Mouse (Mus musculus) ovary, postnatal 10 days (tissue): Measurements from ENCODE around the gene Col9a3.
A peak's percentile ranks its signal among the peaks of the same experiment; 100 is the strongest.

Experiments
- DNase-seq: peaks from one replicate; pipeline ENCODE4 v3.0.0; 2022; ENCODE audit warnings: low spot score

Col9a3 gene

GRCm38 (mm10) chr2:180597490-180597889 lies at the start of gene Col9a3:
Gene Col9a3, plus strand, starts transcription at chr2:180597790.
- no peak for DNase-seq

DNA sequence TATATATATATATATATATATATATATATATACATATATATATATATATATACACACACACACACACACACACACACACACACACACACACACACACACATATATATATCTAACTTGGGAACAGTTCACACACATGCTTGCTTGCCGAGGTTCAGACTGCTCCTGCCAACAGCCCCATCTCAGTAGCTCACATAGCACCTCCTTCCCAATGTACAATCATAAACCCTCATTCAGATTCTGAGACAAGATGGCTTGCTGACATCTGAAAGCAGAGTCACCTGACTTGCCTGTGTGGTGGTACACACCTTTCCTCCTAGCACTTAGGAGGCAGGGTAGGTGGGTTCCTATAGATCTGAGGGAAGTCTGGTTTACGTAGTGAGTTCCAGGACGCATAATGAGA lies 45.2 kb upstream of the Col9a3 start:
- no peak for DNase-seq

GRCm38 (mm10) chr2:180555219-180555618 lies 42.4 kb upstream of the Col9a3 start:
- DNase-seq, result no peak

DNA sequence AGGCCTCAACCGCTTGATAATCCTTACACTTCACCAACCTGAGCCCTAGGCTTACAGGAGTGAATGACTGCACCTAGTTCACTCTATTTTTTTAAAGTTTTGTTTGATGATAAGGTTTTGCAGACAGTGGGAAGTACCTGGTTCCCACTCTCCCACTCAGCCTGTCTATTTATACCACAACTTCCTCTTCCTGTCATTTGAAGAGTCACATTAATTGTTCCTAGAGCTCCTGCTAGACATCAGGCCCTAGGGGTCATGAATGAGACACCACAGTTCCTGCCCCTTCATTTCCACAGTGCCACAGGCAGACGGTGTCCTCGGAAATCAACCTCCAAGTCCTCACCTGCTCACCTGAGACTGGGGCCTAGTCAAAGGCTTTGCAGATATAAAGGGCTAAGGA lies 41.1 kb upstream of the Col9a3 start:
- DNase-seq, result no peak

DNA sequence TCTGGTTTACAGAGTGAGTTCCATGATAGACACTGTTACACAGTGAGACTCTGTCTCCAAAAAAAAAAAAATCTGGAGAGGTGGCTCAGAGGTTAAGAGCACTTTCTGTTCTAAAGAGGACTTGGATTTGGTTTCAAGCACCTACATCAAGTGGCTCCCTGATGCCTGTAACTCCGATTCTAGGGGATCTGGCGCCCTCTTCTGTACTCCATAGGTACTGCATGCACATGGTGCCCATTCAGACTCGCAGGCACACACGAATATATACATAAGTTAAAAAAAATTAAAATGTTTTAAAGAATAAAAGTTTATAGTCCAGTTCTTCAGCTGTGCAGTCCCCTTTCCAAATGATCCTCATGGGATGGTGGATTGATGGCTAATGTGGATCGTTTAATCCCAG lies 37.3 kb upstream of the Col9a3 start:
- no peak for DNase-seq

- DNase-seq, result no peak
These were observed 35.4 kb upstream of the Col9a3 start for GRCm38 (mm10) chr2:180562146-180562545.

GRCm38 (mm10) chr2:180563296-180563695 lies 34.3 kb upstream of the Col9a3 start:
- DNase-seq, result no peak

DNA sequence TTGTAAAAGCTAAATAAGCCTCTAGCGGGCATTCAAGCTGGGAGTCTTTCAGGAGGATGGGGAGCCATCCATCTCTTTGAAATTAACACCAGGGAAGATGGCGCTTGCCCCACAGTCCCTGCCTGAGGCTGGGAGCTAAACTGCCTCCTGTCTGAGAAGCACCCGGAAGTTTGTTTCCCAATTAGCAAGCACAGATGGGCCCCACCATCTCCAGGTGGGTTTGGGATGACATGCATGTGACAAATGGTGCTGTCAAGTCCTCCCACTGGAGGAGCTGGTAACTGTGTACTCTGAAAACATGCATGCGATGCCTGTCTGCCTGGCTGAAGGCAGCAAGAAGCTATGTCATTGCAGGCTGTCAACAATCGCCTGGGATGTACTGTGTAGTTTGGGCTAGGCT lies 33.7 kb upstream of the Col9a3 start:
- DNase-seq, result no peak

- no peak for DNase-seq
These were observed 31.2 kb upstream of the Col9a3 start for GRCm38 (mm10) chr2:180566240-180566913.

GRCm38 (mm10) chr2:180569028-180569643 lies 28.5 kb upstream of the Col9a3 start:
- no peak for DNase-seq

GRCm38 (mm10) chr2:180576482-180576881 lies 21.1 kb upstream of the Col9a3 start:
- no peak for DNase-seq

DNA sequence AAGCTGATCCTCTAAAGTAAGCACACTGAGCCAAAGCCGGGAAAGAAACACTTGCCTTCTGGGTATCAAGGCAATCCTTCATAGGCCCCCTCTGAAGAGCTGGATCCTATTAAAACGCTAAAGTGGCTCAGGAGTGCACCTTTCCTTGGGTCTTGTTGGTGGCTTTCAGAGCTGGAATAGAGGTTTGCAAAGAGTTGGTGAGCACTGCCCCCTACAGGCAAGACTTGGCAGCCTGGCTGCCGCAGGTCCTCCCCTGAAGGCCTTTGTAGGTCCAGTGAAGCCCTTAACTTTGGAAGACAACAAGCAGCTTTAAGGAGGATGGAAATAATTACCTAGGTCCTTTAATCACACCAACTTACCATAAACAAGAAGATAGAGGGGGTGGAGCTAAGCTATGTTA lies 18.9 kb upstream of the Col9a3 start:
- no peak for DNase-seq

DNA sequence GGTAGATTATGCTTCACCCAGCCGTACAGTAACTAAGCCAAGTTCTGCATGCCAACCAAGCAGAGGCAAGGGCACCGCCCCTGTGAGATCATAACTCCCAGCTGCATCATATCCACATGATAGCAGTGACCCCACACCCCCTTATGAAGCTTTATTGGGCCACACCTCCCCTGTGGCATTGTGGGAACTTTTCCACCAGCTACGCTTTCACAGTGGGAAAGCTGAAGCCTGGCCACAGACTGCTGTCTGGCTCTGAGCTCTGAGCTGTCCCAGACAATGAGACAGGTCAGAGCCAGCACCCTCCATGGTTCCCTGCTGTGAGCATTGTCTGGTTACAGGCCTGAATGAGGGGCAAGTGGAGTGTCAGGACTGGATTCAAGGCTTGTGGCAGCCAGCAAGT lies 16.6 kb upstream of the Col9a3 start, which contains the start of gene Mrgbp:
Gene Mrgbp, plus strand, starts transcription at position 303 of the 400 bp plus-strand sequence.
- no peak for DNase-seq

DNA sequence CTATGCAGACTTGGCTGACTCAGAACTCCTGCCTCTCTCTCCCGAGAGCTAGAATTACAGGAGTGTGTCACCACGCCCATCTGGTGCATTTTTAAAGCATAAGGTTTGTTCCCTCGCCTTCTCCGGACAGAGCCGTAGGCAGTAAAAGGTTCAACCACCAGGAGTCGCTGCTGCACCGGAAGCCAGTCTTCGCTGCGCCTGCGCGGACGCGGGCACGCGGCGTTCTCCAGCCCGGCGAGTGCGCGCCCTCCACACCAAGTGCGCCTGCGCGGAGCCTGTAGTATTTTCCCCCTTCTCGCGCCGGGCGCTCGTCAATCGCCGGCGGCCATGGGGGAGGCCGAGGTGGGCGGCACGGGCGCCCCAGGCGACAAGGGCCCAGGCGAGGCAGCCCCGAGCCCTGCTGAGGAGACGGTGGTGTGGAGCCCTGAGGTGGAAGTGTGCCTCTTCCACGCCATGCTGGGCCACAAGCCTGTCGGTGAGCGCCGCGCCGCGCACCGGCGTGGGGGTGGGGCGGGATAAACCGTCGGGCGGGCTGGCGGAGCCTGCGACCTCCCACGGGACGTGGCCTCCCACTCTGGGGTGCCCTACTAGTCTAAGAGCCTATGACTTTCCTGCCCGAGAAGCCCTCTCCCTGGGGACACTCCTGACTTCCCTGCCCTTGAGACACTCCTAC lies 15.0 kb upstream of the Col9a3 start:
- peak; percentile 97 for DNase-seq

GRCm38 (mm10) chr2:180583154-180583507 lies 14.5 kb upstream of the Col9a3 start:
- no peak for DNase-seq

- DNase-seq, result no peak
These were observed 8.9 kb upstream of the Col9a3 start for GRCm38 (mm10) chr2:180588736-180589122.

DNA sequence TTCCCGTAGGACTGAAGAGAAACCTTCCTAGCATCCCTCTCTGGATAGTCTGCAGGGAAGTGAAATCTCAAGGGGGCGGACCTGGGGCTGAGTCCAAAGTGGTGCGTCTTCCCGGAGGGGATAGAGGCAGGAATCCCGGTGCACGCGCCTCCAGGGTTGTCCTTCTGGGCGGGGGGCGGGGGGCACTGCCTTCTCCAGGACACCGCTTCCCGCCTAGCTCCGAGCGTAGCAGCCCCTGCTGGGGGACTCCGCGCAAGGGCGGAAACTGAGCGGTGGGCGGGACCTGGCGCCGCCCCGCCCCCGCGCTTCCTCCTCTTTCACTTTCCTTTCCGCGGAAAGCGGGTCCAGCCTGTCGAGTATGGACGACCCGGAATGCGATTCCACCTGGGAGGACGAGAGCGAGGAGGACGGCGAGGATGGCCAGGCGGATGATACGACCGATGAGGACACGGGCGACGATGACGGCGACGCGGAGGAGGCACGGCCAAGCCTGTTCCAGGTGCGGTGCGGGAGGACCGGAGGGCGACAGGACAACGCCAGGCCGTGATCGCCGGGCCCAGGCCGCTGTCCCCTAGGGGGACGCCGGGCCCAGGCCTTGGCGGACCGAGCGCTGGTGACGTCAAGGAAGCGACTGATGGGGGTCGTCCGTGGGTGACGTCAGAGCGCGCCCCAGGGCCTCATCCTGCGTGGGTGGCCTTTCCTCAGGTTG lies 8.3 kb upstream of the Col9a3 start, which contains the start of gene Ogfr:
Gene Ogfr, plus strand, starts transcription at position 123 of the 709 bp plus-strand sequence.
- DNase-seq, result peak; percentile 67

- DNase-seq, result no peak
These were observed 641 bp downstream of the Col9a3 start for GRCm38 (mm10) chr2:180598157-180598705.

DNA sequence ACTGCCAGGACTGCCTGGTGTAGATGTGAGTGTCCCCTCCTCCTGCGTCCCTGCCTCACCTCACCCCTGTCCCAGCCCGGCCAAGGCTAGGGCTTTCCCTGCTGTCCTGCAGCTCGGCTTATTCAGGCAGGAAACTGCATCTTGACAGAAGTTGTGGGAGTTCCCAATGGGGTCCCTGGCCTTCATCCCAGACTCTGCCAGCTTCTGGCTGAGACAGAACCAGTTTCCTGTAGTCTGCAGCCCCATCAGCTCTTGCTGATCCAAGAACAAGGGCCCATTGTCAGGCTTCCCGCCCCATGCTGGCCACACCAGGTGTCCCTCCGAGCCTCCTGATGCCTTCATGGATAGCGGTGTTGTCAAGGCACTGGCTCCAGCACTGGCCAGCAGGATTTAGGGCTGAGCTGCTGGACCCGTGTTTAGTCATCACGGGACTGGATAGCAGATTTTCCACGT lies 3.0 kb downstream of the Col9a3 start:
- no peak for DNase-seq

DNA sequence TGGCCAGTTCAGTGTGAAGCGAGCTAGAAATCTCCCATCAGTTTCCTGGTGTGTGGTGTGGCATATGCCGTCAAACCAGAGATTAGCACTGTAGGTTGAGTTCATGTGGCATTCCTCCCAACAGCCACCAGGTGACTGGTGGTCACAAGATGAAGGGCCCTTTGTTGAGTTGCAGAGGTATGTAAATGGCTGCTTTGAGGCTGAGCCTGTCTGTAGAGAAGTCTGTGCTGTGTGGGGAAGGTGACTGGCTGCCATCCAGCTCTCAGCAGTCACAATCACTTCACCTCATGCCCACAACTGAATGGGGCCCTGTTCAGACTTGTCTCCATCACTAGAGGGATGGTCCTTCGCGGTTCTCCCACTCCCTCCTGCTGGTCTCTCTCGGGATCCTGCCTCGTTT lies 7.2 kb downstream of the Col9a3 start:
- DNase-seq, result no peak

DNA sequence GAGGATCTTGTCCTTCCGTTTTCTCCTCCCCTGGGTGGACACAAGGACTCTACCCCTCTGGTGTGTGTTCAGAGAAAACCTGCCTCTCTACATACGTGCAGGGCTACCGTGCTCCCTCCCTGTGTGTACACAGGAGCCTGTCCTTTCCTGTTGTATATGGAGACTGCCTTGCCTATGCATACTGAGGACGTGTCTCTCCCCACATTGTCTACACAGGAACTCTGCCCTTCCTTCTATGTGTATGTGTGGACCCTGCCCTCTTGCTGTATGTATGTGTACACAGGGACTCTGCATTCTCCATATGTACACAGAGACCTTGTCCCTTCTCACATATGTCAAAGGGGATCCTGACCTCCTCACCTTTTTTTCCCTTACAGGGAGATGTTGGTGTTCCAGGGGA lies 12.7 kb downstream of the Col9a3 start:
- no peak for DNase-seq

GRCm38 (mm10) chr2:180611882-180612281 lies 14.3 kb downstream of the Col9a3 start:
- DNase-seq, result no peak
